Mouse (Mus musculus): ENCODE results near the gene Carmil1. TPM values are rescaled to one million over a fixed set of nuclear protein-coding genes. Genes with fewer than 3 reads are reported as not detected.

Carmil1 gene
- polyA plus RNA-seq, 1 experiment from 2014 or later, result 43.5 TPM

GRCm38 (mm10) chr13:24169658-24170057, 110.9 kb downstream of the Carmil1 start:
- Histone ChIP-seq H3K4me3 (replicated peaks) (no peak overlapping the region), H3K36me3 (peaks cover under 1% of the 10 kb centered on the region; the same call in 1 of the 2 replicates), H3K9ac (replicated peaks) (no peak overlapping the region), H3K4me1 (replicated peaks) (no peaks in the 10 kb centered on the region), H3K9me3 (no peaks in the 10 kb centered on the region), H3K27me3 (no peaks in the 10 kb centered on the region), H3K4me2 (no peak overlapping the region), H3K27ac (no peak overlapping the region)
- 95% methylated on average over 1 of the region's 1 CpGs for WGBS
- no peak for ATAC-seq (ENCODE audit: insufficient number of reproducible peaks, insufficient read depth, low FRiP score, low TSS enrichment, low read depth)

- H3K4me1 ChIP-seq (replicated peaks), result no peaks in the 10 kb centered on the region
- H3K9me3 ChIP-seq, result no peaks in the 10 kb centered on the region
- no peak overlapping the region for H3K9ac ChIP-seq (replicated peaks)
- no peak overlapping the region for H3K4me2 ChIP-seq
- WGBS, result 96% methylated on average over 1 of the region's 1 CpGs
- peaks cover 9% of the 10 kb centered on the region; the same call in 1 of the 2 replicates for H3K36me3 ChIP-seq
- H3K27me3 ChIP-seq, result no peaks in the 10 kb centered on the region
- no peak overlapping the region for H3K27ac ChIP-seq
- ATAC-seq (ENCODE audit: insufficient number of reproducible peaks, insufficient read depth, low FRiP score, low TSS enrichment, low read depth), result no peak
- H3K4me3 ChIP-seq (replicated peaks), result no peak overlapping the region
Observed at GRCm38 (mm10) chr13:24163368-24163767, 117.2 kb downstream of the Carmil1 start.

- no peak overlapping the region for H3K4me2 ChIP-seq
- no peaks in the 10 kb centered on the region for H3K4me1 ChIP-seq (replicated peaks)
- no peak overlapping the region for H3K4me3 ChIP-seq (replicated peaks)
- ATAC-seq (ENCODE audit: insufficient number of reproducible peaks, insufficient read depth, low FRiP score, low TSS enrichment, low read depth), result no peak
- H3K27me3 ChIP-seq, result no peaks in the 10 kb centered on the region
- H3K9ac ChIP-seq (replicated peaks), result no peak overlapping the region
- H3K9me3 ChIP-seq, result no peaks in the 10 kb centered on the region
- 79% methylated on average over 4 of the region's 4 CpGs for WGBS
- H3K27ac ChIP-seq, result no peak overlapping the region
- peaks cover 9% of the 10 kb centered on the region; the same call in 1 of the 2 replicates for H3K36me3 ChIP-seq
Observed at GRCm38 (mm10) chr13:24161105-24161504, 119.5 kb downstream of the Carmil1 start.

GRCm38 (mm10) chr13:24159972-24160371, 120.6 kb downstream of the Carmil1 start:
- Histone ChIP-seq H3K4me1 (replicated peaks) (peaks cover 4% of the 10 kb centered on the region), H3K9me3 (no peaks in the 10 kb centered on the region)
- ATAC-seq (ENCODE audit: insufficient number of reproducible peaks, insufficient read depth, low FRiP score, low TSS enrichment, low read depth), result no peak

GRCm38 (mm10) chr13:24159190-24159965, 121.2 kb downstream of the Carmil1 start:
- Histone ChIP-seq H3K27ac (no peak overlapping the region), H3K4me3 (replicated peaks) (no peak overlapping the region), H3K9ac (replicated peaks) (no peak overlapping the region), H3K27me3 (no peaks in the 10 kb centered on the region), H3K36me3 (peaks cover 6% of the 10 kb centered on the region; the same call in 1 of the 2 replicates), H3K4me1 (replicated peaks) (peaks cover 7% of the 10 kb centered on the region), H3K9me3 (no peaks in the 10 kb centered on the region), H3K4me2 (no peak overlapping the region)
- WGBS, result 89% methylated on average over 8 of the region's 8 CpGs
- ATAC-seq (ENCODE audit: insufficient number of reproducible peaks, insufficient read depth, low FRiP score, low TSS enrichment, low read depth), result no peak

More at GRCm38 (mm10) chr13:24159972-24160371, 120.6 kb downstream of the Carmil1 start:
- 82% methylated on average over 4 of the region's 4 CpGs for WGBS
- H3K27me3 ChIP-seq, result no peaks in the 10 kb centered on the region
- no peak overlapping the region for H3K4me3 ChIP-seq (replicated peaks)
- no peak overlapping the region for H3K27ac ChIP-seq
- no peak overlapping the region for H3K4me2 ChIP-seq
- no peak overlapping the region for H3K9ac ChIP-seq (replicated peaks)
- peaks cover 9% of the 10 kb centered on the region; the same call in 1 of the 2 replicates for H3K36me3 ChIP-seq

GRCm38 (mm10) chr13:24157560-24158011, 123.0 kb downstream of the Carmil1 start:
- no peak overlapping the region for H3K4me3 ChIP-seq (replicated peaks)
- no peak overlapping the region for H3K9ac ChIP-seq (replicated peaks)
- no peak overlapping the region for H3K4me2 ChIP-seq
- no peaks in the 10 kb centered on the region for H3K9me3 ChIP-seq
- peaks cover 7% of the 10 kb centered on the region for H3K4me1 ChIP-seq (replicated peaks)
- no peaks in the 10 kb centered on the region for H3K27me3 ChIP-seq
- WGBS, result 92% methylated on average over 10 of the region's 10 CpGs
- no peaks in the 10 kb centered on the region for H3K36me3 ChIP-seq
- no peak overlapping the region for H3K27ac ChIP-seq
- ATAC-seq (ENCODE audit: insufficient number of reproducible peaks, insufficient read depth, low FRiP score, low TSS enrichment, low read depth), result no peak

GRCm38 (mm10) chr13:24155190-24155589, 125.4 kb downstream of the Carmil1 start:
- no peak overlapping the region for H3K4me2 ChIP-seq
- no peaks in the 10 kb centered on the region for H3K36me3 ChIP-seq
- H3K4me1 ChIP-seq (replicated peaks), result peaks cover 7% of the 10 kb centered on the region
- H3K27ac ChIP-seq, result no peak overlapping the region
- ATAC-seq (ENCODE audit: insufficient number of reproducible peaks, insufficient read depth, low FRiP score, low TSS enrichment, low read depth), result no peak
- no peak overlapping the region for H3K4me3 ChIP-seq (replicated peaks)
- no peak overlapping the region for H3K9ac ChIP-seq (replicated peaks)
- WGBS, result 22% methylated on average over 6 of the region's 6 CpGs
- H3K9me3 ChIP-seq, result no peaks in the 10 kb centered on the region
- no peaks in the 10 kb centered on the region for H3K27me3 ChIP-seq

GRCm38 (mm10) chr13:24154281-24155061, 126.1 kb downstream of the Carmil1 start:
- H3K4me2 ChIP-seq, result no peak overlapping the region
- ATAC-seq (ENCODE audit: insufficient number of reproducible peaks, insufficient read depth, low FRiP score, low TSS enrichment, low read depth), result no peak
- H3K27me3 ChIP-seq, result no peaks in the 10 kb centered on the region
- H3K4me1 ChIP-seq (replicated peaks), result peaks cover 7% of the 10 kb centered on the region
- H3K27ac ChIP-seq, result no peak overlapping the region
- H3K36me3 ChIP-seq, result no peaks in the 10 kb centered on the region
- no peaks in the 10 kb centered on the region for H3K9me3 ChIP-seq
- H3K4me3 ChIP-seq (replicated peaks), result no peak overlapping the region
- H3K9ac ChIP-seq (replicated peaks), result no peak overlapping the region
- 57% methylated on average over 10 of the region's 10 CpGs for WGBS

GRCm38 (mm10) chr13:24152610-24153009, 128.0 kb downstream of the Carmil1 start:
- Histone ChIP-seq H3K27me3 (no peaks in the 10 kb centered on the region), H3K36me3 (no peaks in the 10 kb centered on the region), H3K4me2 (no peak overlapping the region), H3K27ac (no peak overlapping the region), H3K9ac (replicated peaks) (no peak overlapping the region), H3K4me3 (replicated peaks) (no peak overlapping the region), H3K4me1 (replicated peaks) (peaks cover 7% of the 10 kb centered on the region), H3K9me3 (no peaks in the 10 kb centered on the region)
- 73% methylated on average over 7 of the region's 7 CpGs for WGBS
- no peak for ATAC-seq (ENCODE audit: insufficient number of reproducible peaks, insufficient read depth, low FRiP score, low TSS enrichment, low read depth)

GRCm38 (mm10) chr13:24151335-24151734, 129.3 kb downstream of the Carmil1 start:
- Histone ChIP-seq H3K9me3 (no peaks in the 10 kb centered on the region), H3K4me3 (replicated peaks) (no peak overlapping the region), H3K27me3 (no peaks in the 10 kb centered on the region), H3K36me3 (no peaks in the 10 kb centered on the region), H3K9ac (replicated peaks) (no peak overlapping the region), H3K4me1 (replicated peaks) (peaks cover 7% of the 10 kb centered on the region), H3K4me2 (no peak overlapping the region), H3K27ac (no peak overlapping the region)
- 67% methylated on average over 6 of the region's 6 CpGs for WGBS
- no peak for ATAC-seq (ENCODE audit: insufficient number of reproducible peaks, insufficient read depth, low FRiP score, low TSS enrichment, low read depth)

GRCm38 (mm10) chr13:24148549-24148948, 132.0 kb downstream of the Carmil1 start:
- Histone ChIP-seq H3K4me2 (no peak overlapping the region), H3K27me3 (no peaks in the 10 kb centered on the region), H3K9me3 (no peaks in the 10 kb centered on the region), H3K27ac (no peak overlapping the region), H3K4me1 (replicated peaks) (no peaks in the 10 kb centered on the region), H3K9ac (replicated peaks) (no peak overlapping the region), H3K4me3 (replicated peaks) (no peak overlapping the region), H3K36me3 (no peaks in the 10 kb centered on the region)
- 81% methylated on average over 1 of the region's 1 CpGs for WGBS
- no peak for ATAC-seq (ENCODE audit: insufficient number of reproducible peaks, insufficient read depth, low FRiP score, low TSS enrichment, low read depth)
